Mouse (Mus musculus): ENCODE measurements around the gene Dync1h1. TPM values are rescaled to one million over a fixed set of nuclear protein-coding genes. Genes with fewer than 3 reads are reported as not detected.
A peak's percentile ranks its signal among the peaks of the same experiment; 100 is the strongest.

The Dync1h1 gene
- polyA plus RNA-seq, 1 experiment from 2014 or later, result 11.2 TPM

DNA sequence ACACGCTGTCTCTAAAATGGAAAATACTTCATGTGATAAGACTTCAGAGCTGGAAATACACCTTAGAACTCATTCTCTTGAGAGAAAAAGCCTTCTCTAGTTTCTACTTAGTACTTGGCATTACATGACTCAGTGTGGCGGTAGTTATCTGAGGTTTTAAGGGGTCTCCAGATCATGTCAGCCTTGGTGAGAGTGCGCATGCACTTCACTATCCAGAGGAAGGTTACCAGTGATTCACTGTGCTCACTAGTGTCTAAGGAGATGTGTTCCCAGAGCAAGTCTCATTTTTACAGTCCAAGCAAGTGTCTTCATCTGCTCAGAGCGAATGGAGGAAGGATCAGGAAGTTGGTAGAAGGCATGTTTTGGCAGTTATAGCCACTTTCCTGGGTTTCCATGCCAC is 28.9 kb upstream of the Dync1h1 start:
- no peak for ATAC-seq (ENCODE audit: insufficient read depth)
- H3K36me3 ChIP-seq (replicated peaks), result peaks cover 53% of the 10 kb centered on the region
- no peak overlapping the region for H3K4me2 ChIP-seq
- no peaks in the 10 kb centered on the region for H3K9me3 ChIP-seq (replicated peaks)
- H3K27ac ChIP-seq (replicated peaks), result no peak overlapping the region
- H3K27me3 ChIP-seq, result no peaks in the 10 kb centered on the region
- 85% methylated on average over 4 of the region's 4 CpGs for WGBS (ENCODE audit: insufficient replicate concordance)
- no peak overlapping the region for H3K9ac ChIP-seq
- H3K4me3 ChIP-seq (replicated peaks), result no peak overlapping the region
- no peaks in the 10 kb centered on the region for H3K4me1 ChIP-seq (replicated peaks)

DNA sequence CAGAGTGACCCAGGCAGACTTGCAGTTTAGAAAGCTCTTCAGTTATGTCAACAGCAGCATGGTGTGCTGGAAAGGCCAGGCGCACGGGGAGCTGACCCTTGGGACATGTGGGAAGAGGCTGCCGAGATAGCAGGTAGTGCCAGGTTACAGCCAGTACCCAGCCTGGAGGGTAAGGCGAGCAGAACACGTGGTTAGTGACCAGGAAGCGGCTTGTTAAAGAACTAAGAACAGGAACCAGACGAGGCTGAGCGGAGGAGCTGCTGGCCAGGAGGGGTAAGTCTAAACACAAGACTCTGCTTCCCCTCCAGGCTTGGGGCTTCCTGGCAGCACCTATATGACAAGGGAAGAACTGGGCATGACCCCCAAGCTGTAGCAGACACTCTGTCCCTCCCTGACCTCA is 27.6 kb upstream of the Dync1h1 start:
- no peaks in the 10 kb centered on the region for H3K9me3 ChIP-seq (replicated peaks)
- H3K27me3 ChIP-seq, result no peaks in the 10 kb centered on the region
- no peak overlapping the region for H3K4me3 ChIP-seq (replicated peaks)
- no peak for ATAC-seq (ENCODE audit: insufficient read depth)
- H3K9ac ChIP-seq, result no peak overlapping the region
- no peak overlapping the region for H3K27ac ChIP-seq (replicated peaks)
- no peak overlapping the region for H3K4me2 ChIP-seq
- WGBS (ENCODE audit: insufficient replicate concordance), result 68% methylated on average over 8 of the region's 8 CpGs
- H3K36me3 ChIP-seq (replicated peaks), result peaks cover 40% of the 10 kb centered on the region
- H3K4me1 ChIP-seq (replicated peaks), result no peaks in the 10 kb centered on the region

DNA sequence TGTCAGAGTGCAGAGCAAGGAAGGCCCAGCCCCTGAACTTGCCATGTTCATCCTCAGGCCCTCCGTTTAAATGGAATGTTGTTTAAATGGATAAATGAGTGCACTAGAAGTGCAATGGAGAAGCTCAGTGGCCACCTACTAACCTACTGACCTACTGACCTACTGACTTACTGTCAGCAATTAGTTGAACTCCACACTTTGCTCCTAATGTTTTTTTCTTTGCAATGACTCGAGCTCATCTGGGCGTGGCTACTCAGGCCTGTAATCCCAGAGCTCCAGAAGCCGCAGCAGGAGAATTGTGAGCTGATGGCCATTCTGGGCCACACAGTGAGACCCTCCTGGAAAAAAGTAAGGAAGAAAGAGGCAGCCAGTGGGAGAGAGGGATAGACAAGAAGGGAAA is 25.3 kb upstream of the Dync1h1 start:
- H3K9me3 ChIP-seq (replicated peaks), result no peaks in the 10 kb centered on the region
- ATAC-seq (ENCODE audit: insufficient read depth), result no peak
- no peak overlapping the region for H3K4me3 ChIP-seq (replicated peaks)
- H3K4me2 ChIP-seq, result no peak overlapping the region
- H3K36me3 ChIP-seq (replicated peaks), result peaks cover 27% of the 10 kb centered on the region
- no peaks in the 10 kb centered on the region for H3K27me3 ChIP-seq
- H3K4me1 ChIP-seq (replicated peaks), result no peaks in the 10 kb centered on the region
- H3K27ac ChIP-seq (replicated peaks), result no peak overlapping the region
- no peak overlapping the region for H3K9ac ChIP-seq
- 71% methylated on average over 4 of the region's 4 CpGs for WGBS (ENCODE audit: insufficient replicate concordance)

DNA sequence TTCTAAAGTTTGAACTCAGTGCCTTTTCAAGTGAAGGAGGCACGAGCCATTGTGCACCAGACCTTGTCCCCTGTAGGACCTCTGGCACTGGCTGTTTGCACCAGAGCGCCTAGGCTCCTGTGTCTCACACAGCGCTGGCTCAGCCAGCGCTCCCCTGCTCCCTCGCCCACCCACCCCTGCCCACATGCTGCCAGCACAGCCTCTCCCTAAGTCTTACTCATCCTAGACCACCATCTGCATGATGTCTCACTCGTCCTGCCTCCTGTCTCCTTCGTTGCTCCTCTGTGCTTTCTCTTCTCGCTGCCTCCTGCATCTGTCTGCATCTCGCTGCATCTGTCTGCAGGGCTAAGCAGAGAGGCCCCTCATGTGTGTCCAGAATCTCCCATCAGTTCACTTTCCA is 22.9 kb upstream of the Dync1h1 start:
- 82% methylated on average over 9 of the region's 9 CpGs for WGBS (ENCODE audit: insufficient replicate concordance)

DNA sequence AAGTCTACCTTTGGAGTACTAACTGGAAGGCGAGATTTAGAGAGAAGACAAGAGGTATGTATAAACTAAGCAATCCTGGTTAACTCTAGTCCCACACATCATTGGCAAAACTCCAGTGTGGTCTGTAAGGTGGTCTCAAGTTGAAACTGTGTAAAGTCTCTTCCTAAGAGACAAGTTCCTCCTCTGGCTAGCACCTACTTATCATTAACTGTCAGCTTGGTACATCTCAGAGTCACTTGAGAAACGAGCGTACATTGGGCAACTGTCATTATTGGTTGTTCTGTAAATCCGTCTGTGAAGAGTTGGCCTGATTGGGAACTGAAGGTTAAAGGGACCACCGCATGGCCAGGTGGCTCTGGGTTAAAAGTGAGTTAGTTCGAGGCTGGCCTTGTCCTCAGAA is 12.6 kb upstream of the Dync1h1 start:
- Histone ChIP-seq H3K4me3 (replicated peaks) (no peak overlapping the region), H3K27ac (replicated peaks) (no peak overlapping the region), H3K9me3 (replicated peaks) (no peaks in the 10 kb centered on the region), H3K36me3 (replicated peaks) (no peaks in the 10 kb centered on the region), H3K27me3 (0 out of 2 replicates have a peak, but pooled peaks cover 7% of the 10 kb centered on the region), H3K9ac (no peak overlapping the region), H3K4me2 (no peak overlapping the region), H3K4me1 (replicated peaks) (peaks cover 29% of the 10 kb centered on the region)
- no peak for ATAC-seq (ENCODE audit: insufficient read depth)
- 45% methylated on average over 6 of the region's 6 CpGs for WGBS (ENCODE audit: insufficient replicate concordance)

More for the DNA sequence above, 22.9 kb upstream of the Dync1h1 start:
- Histone ChIP-seq H3K9ac (no peak overlapping the region), H3K4me1 (replicated peaks) (no peaks in the 10 kb centered on the region), H3K36me3 (replicated peaks) (peaks cover 13% of the 10 kb centered on the region; the same call in 1 of the 2 replicates), H3K9me3 (replicated peaks) (no peaks in the 10 kb centered on the region), H3K27me3 (no peaks in the 10 kb centered on the region), H3K27ac (replicated peaks) (no peak overlapping the region), H3K4me2 (no peak overlapping the region), H3K4me3 (replicated peaks) (no peak overlapping the region)
- no peak for ATAC-seq (ENCODE audit: insufficient read depth)

DNA sequence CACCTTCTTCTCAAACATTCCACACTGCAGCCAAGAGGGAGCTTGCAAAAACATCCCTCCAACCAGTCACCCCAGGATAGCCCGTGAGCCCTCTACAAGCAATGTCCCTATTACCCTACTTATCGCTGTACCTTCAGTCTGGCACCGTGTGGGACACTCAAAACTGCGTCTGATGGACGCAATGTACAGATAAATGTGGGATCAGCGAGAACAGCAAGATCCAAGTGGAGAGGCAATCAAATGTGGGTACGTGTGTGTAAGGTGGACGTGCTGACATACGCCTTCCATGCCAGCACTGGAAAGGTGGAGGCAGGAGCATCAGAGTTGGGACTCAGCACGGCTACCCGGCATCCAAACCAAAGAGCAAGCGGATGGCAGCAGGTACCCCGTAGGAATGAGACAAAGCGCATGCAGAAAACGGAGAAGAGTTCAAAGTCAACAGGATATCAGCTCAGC is 10.4 kb upstream of the Dync1h1 start:
- Histone ChIP-seq H3K4me1 (replicated peaks) (peaks cover 29% of the 10 kb centered on the region), H3K36me3 (replicated peaks) (no peaks in the 10 kb centered on the region), H3K27me3 (0 out of 2 replicates have a peak, but pooled peaks cover 8% of the 10 kb centered on the region), H3K4me2 (peak overlapping the region; percentile 96), H3K9ac (peak overlapping the region; percentile 73), H3K9me3 (replicated peaks) (no peaks in the 10 kb centered on the region), H3K27ac (replicated peaks) (peak overlapping the region; percentile 88), H3K4me3 (replicated peaks) (peak overlapping the region; percentile 91)
- no peak; the same call in none of the 2 replicates for ATAC-seq (ENCODE audit: insufficient read depth)
- WGBS (ENCODE audit: insufficient replicate concordance), result under 1% methylated on average over 15 of the region's 15 CpGs

DNA sequence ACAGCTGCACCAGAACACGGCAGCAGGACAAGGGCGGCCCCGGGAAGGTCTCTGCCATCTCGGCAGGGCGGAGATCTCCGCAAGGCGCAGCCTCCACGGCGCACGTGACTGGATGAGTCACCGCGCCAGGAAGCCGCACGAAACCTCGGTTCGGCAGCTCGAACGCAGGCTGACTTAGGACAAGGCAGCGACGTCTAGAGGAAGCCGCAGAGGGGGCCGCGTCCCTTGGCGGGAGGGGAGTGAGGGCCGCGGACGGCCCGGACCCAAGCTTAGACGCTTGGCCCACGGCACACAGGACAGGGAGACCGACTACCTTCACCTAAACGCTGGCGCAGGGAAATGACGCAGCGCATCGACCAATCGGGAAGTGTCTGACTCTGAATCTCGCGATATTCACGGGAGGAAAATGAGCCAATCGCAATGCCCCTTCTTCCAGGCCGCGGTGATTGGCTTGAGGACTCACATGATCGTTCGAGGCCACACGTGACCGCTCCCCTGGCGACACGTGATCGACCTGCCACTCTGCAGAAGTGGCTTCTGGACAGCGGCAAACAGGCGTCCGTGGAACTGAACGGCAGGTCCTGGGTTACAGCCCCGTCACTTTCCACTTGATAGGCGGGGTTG is 9.9 kb upstream of the Dync1h1 start:
- Histone ChIP-seq H3K4me3 (replicated peaks) (peak overlapping the region; percentile 91), H3K4me1 (replicated peaks) (peaks cover 29% of the 10 kb centered on the region), H3K36me3 (replicated peaks) (no peaks in the 10 kb centered on the region), H3K27me3 (peaks cover 8% of the 10 kb centered on the region; the same call in 1 of the 2 replicates), H3K27ac (replicated peaks) (peak overlapping the region; percentile 88), H3K4me2 (peak overlapping the region; percentile 96), H3K9ac (peak overlapping the region; percentile 73), H3K9me3 (replicated peaks) (no peaks in the 10 kb centered on the region)
- ATAC-seq (ENCODE audit: insufficient read depth), result peak; percentile 93
- WGBS (ENCODE audit: insufficient replicate concordance), result under 1% methylated on average over 56 of the region's 56 CpGs

DNA sequence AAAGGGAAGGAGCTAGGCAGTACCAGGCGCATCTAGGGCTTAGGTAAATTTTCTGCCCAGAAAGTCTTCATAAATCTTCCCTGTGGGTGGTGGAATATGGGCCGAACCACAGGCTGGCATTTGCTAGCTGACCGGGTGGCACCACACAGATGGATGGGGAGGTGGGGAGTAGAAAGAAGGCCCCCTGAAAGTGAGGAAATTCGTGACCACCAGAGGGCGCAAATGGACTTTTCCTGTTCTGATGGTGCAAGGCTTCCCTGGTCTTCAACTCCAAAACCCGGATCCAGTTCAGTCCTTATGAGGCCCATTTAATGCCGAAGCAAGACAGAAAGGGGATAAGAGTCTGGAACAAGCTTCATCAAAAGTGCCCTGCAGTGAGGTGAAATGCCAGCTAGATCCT is 2.7 kb upstream of the Dync1h1 start:
- Histone ChIP-seq H3K4me2 (no peak overlapping the region), H3K36me3 (replicated peaks) (no peaks in the 10 kb centered on the region), H3K9ac (no peak overlapping the region), H3K9me3 (replicated peaks) (no peaks in the 10 kb centered on the region), H3K4me3 (replicated peaks) (no peak overlapping the region), H3K4me1 (replicated peaks) (peaks cover 23% of the 10 kb centered on the region), H3K27ac (replicated peaks) (no peak overlapping the region), H3K27me3 (peaks cover 34% of the 10 kb centered on the region)
- ATAC-seq (ENCODE audit: insufficient read depth), result no peak
- 4% methylated on average over 7 of the region's 7 CpGs for WGBS (ENCODE audit: insufficient replicate concordance)

DNA sequence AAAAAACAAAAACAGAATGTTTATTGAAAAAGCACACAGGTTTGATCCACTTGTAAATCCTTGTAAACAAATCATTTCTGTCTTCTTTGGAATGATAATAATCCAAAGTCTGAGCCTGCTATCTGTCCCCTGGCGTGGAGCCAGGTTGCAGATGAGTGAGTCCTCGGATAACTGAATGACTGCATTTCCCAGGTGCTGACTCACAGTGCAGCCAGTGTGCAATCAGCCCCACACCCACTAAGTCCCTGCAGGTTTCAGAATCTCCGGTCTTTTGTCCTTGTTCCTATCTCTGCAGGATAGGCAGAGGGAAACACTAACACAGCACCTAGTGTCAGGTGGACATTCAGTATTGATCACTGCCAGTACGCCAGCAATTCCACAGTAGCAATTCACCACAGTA is 1.5 kb upstream of the Dync1h1 start:
- Histone ChIP-seq H3K4me2 (no peak overlapping the region), H3K27ac (replicated peaks) (no peak overlapping the region), H3K4me3 (replicated peaks) (no peak overlapping the region), H3K9me3 (replicated peaks) (no peaks in the 10 kb centered on the region), H3K27me3 (peaks cover 34% of the 10 kb centered on the region), H3K4me1 (replicated peaks) (peaks cover 32% of the 10 kb centered on the region), H3K9ac (no peak overlapping the region), H3K36me3 (replicated peaks) (no peaks in the 10 kb centered on the region)
- WGBS (ENCODE audit: insufficient replicate concordance), result 44% methylated on average over 4 of the region's 4 CpGs
- ATAC-seq (ENCODE audit: insufficient read depth), result no peak

DNA sequence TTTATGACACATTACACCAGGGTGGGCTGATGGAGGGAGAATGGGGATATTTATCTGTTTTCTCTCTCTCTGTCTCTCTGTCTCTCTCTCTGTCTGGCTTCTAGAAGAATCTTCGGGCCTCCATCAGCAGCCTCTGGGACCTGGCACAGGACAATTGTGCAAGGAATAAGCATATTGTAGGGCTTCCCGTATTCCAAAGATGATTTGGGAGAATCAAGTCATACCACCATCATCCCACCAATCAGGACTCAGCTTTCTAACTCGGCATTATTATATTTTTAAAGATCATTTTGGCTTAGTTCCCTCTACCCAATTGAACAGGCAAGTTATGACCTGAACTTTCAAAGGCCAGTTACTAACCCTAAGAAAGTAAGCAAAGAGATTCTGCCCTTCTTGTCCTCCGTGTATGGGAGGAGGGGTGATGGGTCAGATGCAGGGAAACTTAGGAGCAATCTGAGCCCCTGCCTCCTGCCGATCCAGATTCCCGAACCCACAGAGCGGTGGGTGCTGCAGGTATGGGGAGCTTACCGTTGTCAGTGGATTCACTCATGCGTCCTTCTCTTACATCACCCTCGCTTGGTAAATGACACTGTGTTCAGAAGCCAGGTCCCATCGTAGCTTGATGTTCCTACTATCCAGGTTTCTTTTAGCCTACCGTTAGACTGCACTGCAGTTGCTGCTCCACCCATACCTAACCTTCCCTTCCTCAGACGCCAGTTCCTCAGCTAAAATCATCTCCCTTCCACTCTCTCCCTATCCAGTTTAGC is 844 bp upstream of the Dync1h1 start:
- Histone ChIP-seq H3K27me3 (peaks cover 34% of the 10 kb centered on the region), H3K9ac (peak overlapping the region; percentile 96; the same call in 1 of the 2 replicates), H3K4me1 (replicated peaks) (peaks cover 32% of the 10 kb centered on the region), H3K9me3 (replicated peaks) (no peaks in the 10 kb centered on the region), H3K27ac (replicated peaks) (no peak overlapping the region), H3K4me3 (replicated peaks) (peak overlapping the region; percentile 99), H3K4me2 (peak overlapping the region; percentile 87), H3K36me3 (replicated peaks) (no peaks in the 10 kb centered on the region)
- 50% methylated on average over 13 of the region's 13 CpGs for WGBS (ENCODE audit: insufficient replicate concordance)
- no peak for ATAC-seq (ENCODE audit: insufficient read depth)

DNA sequence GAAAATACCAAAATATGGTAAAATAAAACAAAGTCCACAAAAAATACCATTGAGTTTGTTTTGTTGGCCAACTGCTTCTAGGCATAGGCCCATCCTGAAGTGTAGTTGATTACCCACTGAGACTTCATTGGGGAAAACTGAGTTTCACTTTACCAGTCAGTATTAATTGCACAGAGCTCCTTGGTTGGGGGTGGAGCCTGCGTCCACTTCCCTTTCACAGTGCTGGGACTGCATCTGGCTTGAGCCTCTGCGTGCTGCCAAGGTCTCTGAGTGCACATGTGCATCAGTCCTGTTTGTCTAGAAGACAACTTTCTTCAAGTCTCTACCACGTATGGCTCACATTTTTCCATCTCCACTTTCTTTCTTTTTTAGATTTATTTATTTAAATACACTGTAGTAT is 4.9 kb downstream of the Dync1h1 start:
- no peak overlapping the region for H3K27ac ChIP-seq (replicated peaks)
- H3K27me3 ChIP-seq, result no peaks in the 10 kb centered on the region
- no peak for ATAC-seq (ENCODE audit: insufficient read depth)
- no peak overlapping the region for H3K9ac ChIP-seq
- 0 out of 2 replicates have a peak, but pooled peaks cover 6% of the 10 kb centered on the region for H3K36me3 ChIP-seq (replicated peaks)
- 59% methylated on average over 3 of the region's 3 CpGs for WGBS (ENCODE audit: insufficient replicate concordance)
- peaks cover 31% of the 10 kb centered on the region for H3K4me1 ChIP-seq (replicated peaks)
- H3K4me2 ChIP-seq, result no peak overlapping the region
- no peaks in the 10 kb centered on the region for H3K9me3 ChIP-seq (replicated peaks)
- no peak overlapping the region for H3K4me3 ChIP-seq (replicated peaks)

Measured in liver, embryonic 15.5 days (tissue).